Mouse (Mus musculus) stomach, postnatal 0 days (tissue): Measurements from ENCODE around the gene Gm5431. TPM values are rescaled to one million over a fixed set of nuclear protein-coding genes. Genes with fewer than 3 reads are reported as not detected.
"Not testable (repeated sequence)": the region's sequence is repeated elsewhere in the genome, so short reads cannot be mapped to it uniquely, and the experiment has no call there.

Experiments used
- ATAC-seq: fragments of 200-750 bp; cut with Nextera tagmentation; 2 replicates; pipeline ENCODE4 v1.8.0; 2017; ENCODE audit not compliant: low FRiP score, low TSS enrichment
- DNase-seq: peaks from one replicate; pipeline ENCODE4 v3.0.0-alpha.2; 2016; ENCODE audit warnings: low spot score
- H3K27ac ChIP-seq: fragments of 300-500 bp; sonication (generic); replicated peaks from 2 replicates; pipeline ENCODE4 v1.5.1; 2014; ENCODE audit warnings: mild to moderate bottlenecking, control low read depth
- H3K27me3 ChIP-seq: fragments of 300-500 bp; sonication (generic); 2 replicates; pipeline ENCODE4 v1.6.1; 2014; ENCODE audit warnings: low read length; ENCODE audit not compliant: control insufficient read depth, insufficient read depth
- H3K36me3 ChIP-seq: fragments of 300-500 bp; sonication (generic); 2 replicates; pipeline ENCODE4 v1.6.1; 2014; ENCODE audit warnings: low read length, mixed read lengths; ENCODE audit not compliant: control insufficient read depth, insufficient read depth
- H3K4me1 ChIP-seq: fragments of 300-500 bp; sonication (generic); replicated peaks from 2 replicates; pipeline ENCODE4 v1.6.1; 2014; ENCODE audit warnings: antibody characterized with exemption; ENCODE audit not compliant: control insufficient read depth, insufficient read depth
- H3K4me2 ChIP-seq: fragments of 300-500 bp; sonication (generic); replicated peaks from 2 replicates; pipeline ENCODE4 v1.6.1; 2014; ENCODE audit warnings: low read depth, mild to moderate bottlenecking, control low read depth, moderate library complexity
- H3K4me3 ChIP-seq: fragments of 300-500 bp; sonication (generic); 2 replicates; pipeline ENCODE4 v1.5.1; 2014; ENCODE audit warnings: low read depth, low read length, control low read depth
- H3K9ac ChIP-seq: fragments of 300-500 bp; sonication (generic); 2 replicates; pipeline ENCODE4 v1.6.1; 2014; ENCODE audit warnings: mild to moderate bottlenecking, low read length, control low read depth, mixed read lengths
- H3K9me3 ChIP-seq: fragments of 300-500 bp; sonication (generic); 2 replicates; pipeline ENCODE4 v1.6.1; 2016; ENCODE audit warnings: low read length; ENCODE audit not compliant: control insufficient read depth
- CTCF ChIP-seq: IDR thresholded peaks from 2 replicates; pipeline ENCODE4 v1.5.1; 2016; ENCODE audit warnings: antibody characterized with exemption, low read depth, mild to moderate bottlenecking, moderate library complexity
- EP300 ChIP-seq: optimal IDR thresholded peaks from 2 replicates; pipeline ENCODE3; 2016; ENCODE audit warnings: antibody characterized with exemption
- WGBS: fragments of 180-500 bp; shearing (Covaris S2); extraction: QIAGEN DNeasy Blood & Tissue Kit; methylation state at CpG from one replicate; pipeline ENCODE4 v1.1.7; 2014; 5-methylcytosine and 5-hydroxymethylcytosine counted together
- polyA plus RNA-seq: library from polyadenylated mRNA; unstranded; fragments of >200 nt; fragmentation: Nextera tagmentation; extraction: Ambion mirVana; gene quantifications from 2 replicates; pipeline ENCODE4 v1.2.1, GENCODE M21; 2015

Gene Gm5431
- polyA plus RNA-seq, 1 experiment from 2014 or later, result 0.33 TPM

GRCm38 (mm10) chr11:48918380-48918779, 16.4 kb upstream of the Gm5431 start:
- no peaks in the 10 kb centered on the region for H3K9me3 ChIP-seq
- no peak overlapping the region for H3K4me3 ChIP-seq
- no peaks in the 10 kb centered on the region for H3K36me3 ChIP-seq
- WGBS, result 72% methylated on average over 3 of the region's 3 CpGs
- no peak overlapping the region for H3K4me2 ChIP-seq
- no peaks in the 10 kb centered on the region for H3K4me1 ChIP-seq
- DNase-seq, result no peak
- H3K9ac ChIP-seq, result no peak overlapping the region
- no peaks in the 10 kb centered on the region for H3K27me3 ChIP-seq
- no peak overlapping the region for H3K27ac ChIP-seq
- no peak for TF ChIP-seq EP300
- TF ChIP-seq CTCF, result no peak
- no peak for ATAC-seq

GRCm38 (mm10) chr11:48913611-48914010, 11.6 kb upstream of the Gm5431 start:
- Histone ChIP-seq H3K4me2 (no peak overlapping the region), H3K9ac (no peak overlapping the region), H3K27ac (no peak overlapping the region), H3K27me3 (no peaks in the 10 kb centered on the region), H3K4me1 (no peaks in the 10 kb centered on the region), H3K9me3 (no peaks in the 10 kb centered on the region), H3K4me3 (no peak overlapping the region), H3K36me3 (no peaks in the 10 kb centered on the region)
- no peak for DNase-seq
- 97% methylated on average over 1 of the region's 1 CpGs for WGBS
- TF ChIP-seq CTCF (no peak), EP300 (no peak)
- ATAC-seq, result no peak

- WGBS, result 38% methylated on average over 1 of the region's 1 CpGs
- no peak overlapping the region for H3K4me2 ChIP-seq
- TF ChIP-seq EP300 (no peak), CTCF (no peak)
- H3K9me3 ChIP-seq, result no peaks in the 10 kb centered on the region
- DNase-seq, result no peak
- H3K4me3 ChIP-seq, result no peak overlapping the region
- H3K9ac ChIP-seq, result no peak overlapping the region
- no peaks in the 10 kb centered on the region for H3K36me3 ChIP-seq
- no peak overlapping the region for H3K27ac ChIP-seq
- no peaks in the 10 kb centered on the region for H3K27me3 ChIP-seq
- ATAC-seq, result no peak
- no peaks in the 10 kb centered on the region for H3K4me1 ChIP-seq
These were observed 6.4 kb upstream of the Gm5431 start for GRCm38 (mm10) chr11:48908459-48908858.

- not testable (repeated sequence) for H3K9me3 ChIP-seq, H3K4me1 ChIP-seq, ATAC-seq, H3K27ac ChIP-seq, H3K36me3 ChIP-seq, H3K27me3 ChIP-seq, H3K4me3 ChIP-seq, H3K4me2 ChIP-seq, H3K9ac ChIP-seq, DNase-seq
- WGBS, result 81% methylated on average over 1 of the region's 1 CpGs
These were observed 465 bp downstream of the Gm5431 start for GRCm38 (mm10) chr11:48901567-48901930.

GRCm38 (mm10) chr11:48900654-48901566, 1.1 kb downstream of the Gm5431 start:
- H3K27ac ChIP-seq, ATAC-seq, H3K9ac ChIP-seq, H3K27me3 ChIP-seq, DNase-seq, H3K4me2 ChIP-seq, H3K36me3 ChIP-seq, H3K4me1 ChIP-seq, H3K9me3 ChIP-seq, H3K4me3 ChIP-seq: not testable (repeated sequence)
- WGBS, result 80% methylated on average over 5 of the region's 6 CpGs

- no peak overlapping the region for H3K4me2 ChIP-seq
- TF ChIP-seq EP300 (no peak), CTCF (no peak)
- H3K27me3 ChIP-seq, result no peaks in the 10 kb centered on the region
- no peak overlapping the region for H3K27ac ChIP-seq
- no peak for ATAC-seq
- no peaks in the 10 kb centered on the region for H3K9me3 ChIP-seq
- no peaks in the 10 kb centered on the region for H3K36me3 ChIP-seq
- no peak for DNase-seq
- no peak overlapping the region for H3K4me3 ChIP-seq
- no peak overlapping the region for H3K9ac ChIP-seq
- H3K4me1 ChIP-seq, result no peaks in the 10 kb centered on the region
- 55% methylated on average over 2 of the region's 2 CpGs for WGBS
These were observed 3.1 kb downstream of the Gm5431 start for GRCm38 (mm10) chr11:48898812-48899431.
